Mouse (Mus musculus) myocyte (in vitro differentiated cells): ENCODE measurements around the gene Rasal3.

ENCODE experiments used
- CEBPB ChIP-seq: IDR thresholded peaks from 2 replicates; pipeline ENCODE4 v1.6.1; 2011; ENCODE audit warnings: mild to moderate bottlenecking, moderate library complexity; ENCODE audit not compliant: poor library complexity, insufficient read depth, severe bottlenecking
- E2F4 ChIP-seq: IDR thresholded peaks from one replicate; pipeline ENCODE4 v1.6.1; 2011; ENCODE audit warnings: mild to moderate bottlenecking, control low read depth, moderate library complexity; ENCODE audit not compliant: insufficient read depth
- MAX ChIP-seq: IDR thresholded peaks from one replicate; pipeline ENCODE4 v1.6.1; 2011; ENCODE audit warnings: low read depth, mild to moderate bottlenecking, control low read depth
- MYOG ChIP-seq, 3 experiments: IDR thresholded peaks; one replicate each; pipeline ENCODE4 v1.6.1; 2011; ENCODE audit warnings: control low read depth in 2 of 3, low read depth in 2 of 3, mild to moderate bottlenecking in 2 of 3; ENCODE audit not compliant: insufficient read length in 2 of 3, control insufficient read depth in 1 of 3, insufficient read depth in 1 of 3
- POLR2A ChIP-seq: IDR thresholded peaks from one replicate; pipeline ENCODE4 v1.6.1; 2011; ENCODE audit warnings: low read depth, mild to moderate bottlenecking, control low read depth, moderate library complexity; ENCODE audit not compliant: insufficient read length
- POLR2AphosphoS2 ChIP-seq: IDR thresholded peaks from one replicate; pipeline ENCODE4 v1.6.1; 2011; ENCODE audit warnings: low read depth, control low read depth; ENCODE audit not compliant: insufficient read length
- SRF ChIP-seq: IDR thresholded peaks from one replicate; pipeline ENCODE4 v1.6.1; 2011; ENCODE audit warnings: low read depth; ENCODE audit not compliant: control insufficient read depth, insufficient read length
- TCF3 ChIP-seq: IDR thresholded peaks from one replicate; pipeline ENCODE4 v1.6.1; 2011; ENCODE audit warnings: low read depth, control low read depth; ENCODE audit not compliant: insufficient read length
- USF1 ChIP-seq: IDR thresholded peaks from one replicate; pipeline ENCODE4 v1.6.1; 2011; ENCODE audit warnings: low read depth, mild to moderate bottlenecking, control low read depth, moderate library complexity

GRCm38 (mm10) chr17:32356281-32356680 is 47.1 kb downstream of the Rasal3 start:
- TF ChIP-seq POLR2A (no peak), POLR2AphosphoS2 (no peak), CEBPB (no peak), MAX (no peak), MYOG (IDR thresholded peaks at IDR 0.05; ENCODE audit: control insufficient read depth in 1 of 3, insufficient read depth in 1 of 3, insufficient read length in 2 of 3, low read depth in 2 of 3) (no peak), E2F4 (no peak), TCF3 (no peak), USF1 (no peak), SRF (no peak)
